In the genomic region with DNA sequence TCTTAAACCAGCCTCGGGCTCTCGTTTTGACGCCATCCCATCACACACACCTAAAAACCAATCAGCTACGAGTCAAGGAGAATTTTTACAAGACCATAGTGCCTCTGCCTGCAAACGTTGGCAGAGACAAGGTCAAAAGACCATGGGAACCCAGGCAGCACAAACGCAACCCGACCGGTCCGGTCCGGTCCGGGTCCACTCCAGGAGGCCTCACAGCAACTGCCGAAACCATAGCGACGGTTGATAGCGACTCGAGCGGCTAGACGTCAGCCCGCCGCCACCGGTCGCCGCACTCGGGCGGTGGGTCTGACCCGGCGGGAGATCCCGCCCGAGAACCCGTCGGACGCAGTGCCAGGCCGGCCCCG, we compare ENCODE assay signal across 8 mouse cellular contexts. TPM values are rescaled to one million over a fixed set of nuclear protein-coding genes. Genes with fewer than 3 reads are reported as not detected.
DNase-seq lines count a peak whose midpoint lies in the region; ATAC-seq and TF ChIP-seq lines count a peak whose summit lies in the region.

Gene BC049715, plus strand, starts transcription at position 111 of the 365 bp plus-strand sequence.

- no peak for TF ChIP-seq POLR2A in bone marrow macrophage, adult 2 months (IDR thresholded peaks at IDR 0.05; ENCODE audit: borderline replicate concordance, low read depth, low read length)

- intact Hi-C loops in heart, postnatal 14 days (cut with DNase I): loop anchor here (10.0 kb wide), 1 partner anchor 917 kb away; no protein-coding TSS in a partner anchor

- H3K27ac ChIP-seq in heart, embryonic 14.5 days (replicated peaks in 1 of 2; ENCODE audit: control insufficient read depth in 1 of 2, insufficient read depth in 1 of 2, low read depth in 2 of 2, low read length in 2 of 2): peak within 1 kb of the TSS; percentile 77 to 79
- peak within 1 kb of the TSS; percentile 74 for H3K27ac ChIP-seq in bone marrow macrophage, adult 2 months (ENCODE audit: insufficient read depth, low read depth, low read length)
- peak within 1 kb of the TSS; percentile 91 for H3K27ac ChIP-seq in hindbrain, postnatal 0 days
- H3K27ac ChIP-seq in midbrain, embryonic 10.5 days (replicated peaks): peak within 1 kb of the TSS; percentile 97

- peak; percentile 16; the same call in 1 of the 2 replicates for ATAC-seq in heart, embryonic 14.5 days (ENCODE audit: insufficient number of reproducible peaks, insufficient read depth, low FRiP score, low read depth)
- peak; percentile 18 for ATAC-seq in hindbrain, postnatal 0 days

- TF ChIP-seq CTCF in bone marrow macrophage, adult 2 months (IDR thresholded peaks at IDR 0.05; ENCODE audit: low read depth, low read length): no peak
- TF ChIP-seq CTCF in hindbrain, postnatal 0 days (IDR thresholded peaks at IDR 0.05; ENCODE audit: low read depth): no peak

- H3K4me1 ChIP-seq in heart, embryonic 14.5 days (ENCODE audit: control insufficient read depth in 2 of 2, insufficient read depth in 2 of 2, low read length in 2 of 2): peaks cover 0 to 9% of the 10 kb centered on the region in 2 experiments; a peak in 2 of 4 replicates
- H3K4me1 ChIP-seq in bone marrow macrophage, adult 2 months (ENCODE audit: control insufficient read depth, insufficient read depth, low read length): peaks cover 20% of the 10 kb centered on the region
- 0 out of 2 replicates have a peak, but pooled peaks cover 3% of the 10 kb centered on the region for H3K4me1 ChIP-seq in hindbrain, postnatal 0 days (ENCODE audit: insufficient read depth, low read length)
- H3K4me1 ChIP-seq in midbrain, embryonic 10.5 days: peaks cover 14% of the 10 kb centered on the region

- H3K36me3 ChIP-seq in heart, embryonic 14.5 days (ENCODE audit: control insufficient read depth, insufficient read depth, low read length): peaks cover 31% of the 10 kb centered on the region
- peaks cover 11% of the 10 kb centered on the region; the same call in 1 of the 2 replicates for H3K36me3 ChIP-seq in hindbrain, postnatal 0 days (ENCODE audit: insufficient read depth, low read length)
- H3K36me3 ChIP-seq in midbrain, embryonic 10.5 days: peaks cover 31% of the 10 kb centered on the region

- H3K4me2 ChIP-seq in heart, embryonic 14.5 days (ENCODE audit: low read length): peak within 1 kb of the TSS; percentile 90
- H3K4me2 ChIP-seq in hindbrain, postnatal 0 days (ENCODE audit: low read depth, low read length): peak within 1 kb of the TSS; percentile 65

- peak within 1 kb of the TSS; percentile 72 to 97 for H3K4me3 ChIP-seq in heart, embryonic 14.5 days (ENCODE audit: control insufficient read depth in 1 of 2, insufficient read depth in 1 of 2, low read depth in 1 of 2, low read length in 2 of 2)
- peak within 1 kb of the TSS; percentile 84 for H3K4me3 ChIP-seq in bone marrow macrophage, adult 2 months (ENCODE audit: insufficient read depth, low read length)
- peak within 1 kb of the TSS; percentile 94 for H3K4me3 ChIP-seq in hindbrain, postnatal 0 days (ENCODE audit: low read length)
- H3K4me3 ChIP-seq in midbrain, embryonic 10.5 days: peak within 1 kb of the TSS; percentile 100

- under 1% methylated on average over 34 of the region's 34 CpGs for WGBS in heart, embryonic 14.5 days
- 0% methylated on average over 34 of the region's 34 CpGs for WGBS in hindbrain, postnatal 0 days
- WGBS in midbrain, embryonic 10.5 days: under 1% methylated on average over 34 of the region's 34 CpGs

- H3K27me3 ChIP-seq in heart, embryonic 14.5 days (ENCODE audit: control insufficient read depth, insufficient read depth, low read length): no peaks in the 10 kb centered on the region
- no peaks in the 10 kb centered on the region for H3K27me3 ChIP-seq in hindbrain, postnatal 0 days (ENCODE audit: insufficient read depth, low read length)
- peaks cover 4% of the 10 kb centered on the region; the same call in 1 of the 2 replicates for H3K27me3 ChIP-seq in midbrain, embryonic 10.5 days (ENCODE audit: low read depth, poor library complexity, severe bottlenecking)

- peak within 1 kb of the TSS; percentile 99 for H3K9ac ChIP-seq in heart, embryonic 14.5 days (ENCODE audit: low read length)
- peak within 1 kb of the TSS; percentile 95 for H3K9ac ChIP-seq in hindbrain, postnatal 0 days (replicated peaks; ENCODE audit: low read length)

- no peak for DNase-seq in heart, postnatal 14 days
- no peak for DNase-seq in hindbrain, postnatal 0 days (ENCODE audit: low spot score)
- DNase-seq in midbrain, embryonic 10.5 days (ENCODE audit: low spot score): no peak
- no peak for DNase-seq in adrenal gland, adult 2 months
- no peak for DNase-seq in adrenal gland, postnatal 10 days
- no peak for DNase-seq in left cerebral cortex, adult 8-10 months (ENCODE audit: low spot score in 2 of 2)

- no peaks in the 10 kb centered on the region for H3K9me3 ChIP-seq in heart, embryonic 14.5 days (ENCODE audit: control insufficient read depth, low read length)
- H3K9me3 ChIP-seq in hindbrain, postnatal 0 days (ENCODE audit: low read length): no peaks in the 10 kb centered on the region
- H3K9me3 ChIP-seq in midbrain, embryonic 10.5 days (replicated peaks): no peaks in the 10 kb centered on the region

RNA-seq across cellular contexts. Expression of gene BC049715, which starts in this region (rescaled TPM):
- 1.1 and 2.3 TPM in 2 replicates for polyA plus RNA-seq in heart, embryonic 14.5 days (2014; fragmentation: Nextera tagmentation; extraction: Ambion mirVana)
- total RNA-seq in heart, postnatal 14 days (2021): 1 to 10 TPM; 1.0 to 1.3 TPM
- polyA plus RNA-seq in bone marrow macrophage, adult 2 months (2012; ENCODE audit: insufficient read depth, insufficient read length, missing spikeins): 4.4 and 5.1 TPM in 2 replicates
- 0.50 and 1.2 TPM in 2 replicates for total RNA-seq in hindbrain, postnatal 0 days (2014; rRNA removed)
- polyA plus RNA-seq in hindbrain, postnatal 0 days (2015; fragmentation: Nextera tagmentation; extraction: Ambion mirVana): 2.8 and 4.2 TPM in 2 replicates
- polyA plus RNA-seq in midbrain, embryonic 10.5 days (2016; fragmentation: Nextera tagmentation; extraction: Ambion mirVana): 1.4 and 3.5 TPM in 2 replicates
- 1 to 10 TPM in 1 of 2 experiments, under 1 TPM in 1; 0.41 to 1.1 TPM for total RNA-seq in adrenal gland, adult 2 months (2021)
- 0.21 and 0.71 TPM in 2 replicates for polyA plus RNA-seq in adrenal gland, adult 2 months (2012; rRNA removed)
- total RNA-seq in adrenal gland, postnatal 10 days (2021): under 1 TPM; 0.73 to 0.75 TPM
- total RNA-seq in left cerebral cortex, adult 8-10 months (2022): 1 to 10 TPM; 2.1 to 5.4 (median 3.7) TPM
